Mouse (Mus musculus): ENCODE measurements around the gene Plpp3. TPM values are rescaled to one million over a fixed set of nuclear protein-coding genes. Genes with fewer than 3 reads are reported as not detected.

Plpp3 gene
- 57.2 and 59.4 TPM in 2 replicates for polyA plus RNA-seq (2016; fragmentation: Nextera tagmentation; extraction: Ambion mirVana)

DNA sequence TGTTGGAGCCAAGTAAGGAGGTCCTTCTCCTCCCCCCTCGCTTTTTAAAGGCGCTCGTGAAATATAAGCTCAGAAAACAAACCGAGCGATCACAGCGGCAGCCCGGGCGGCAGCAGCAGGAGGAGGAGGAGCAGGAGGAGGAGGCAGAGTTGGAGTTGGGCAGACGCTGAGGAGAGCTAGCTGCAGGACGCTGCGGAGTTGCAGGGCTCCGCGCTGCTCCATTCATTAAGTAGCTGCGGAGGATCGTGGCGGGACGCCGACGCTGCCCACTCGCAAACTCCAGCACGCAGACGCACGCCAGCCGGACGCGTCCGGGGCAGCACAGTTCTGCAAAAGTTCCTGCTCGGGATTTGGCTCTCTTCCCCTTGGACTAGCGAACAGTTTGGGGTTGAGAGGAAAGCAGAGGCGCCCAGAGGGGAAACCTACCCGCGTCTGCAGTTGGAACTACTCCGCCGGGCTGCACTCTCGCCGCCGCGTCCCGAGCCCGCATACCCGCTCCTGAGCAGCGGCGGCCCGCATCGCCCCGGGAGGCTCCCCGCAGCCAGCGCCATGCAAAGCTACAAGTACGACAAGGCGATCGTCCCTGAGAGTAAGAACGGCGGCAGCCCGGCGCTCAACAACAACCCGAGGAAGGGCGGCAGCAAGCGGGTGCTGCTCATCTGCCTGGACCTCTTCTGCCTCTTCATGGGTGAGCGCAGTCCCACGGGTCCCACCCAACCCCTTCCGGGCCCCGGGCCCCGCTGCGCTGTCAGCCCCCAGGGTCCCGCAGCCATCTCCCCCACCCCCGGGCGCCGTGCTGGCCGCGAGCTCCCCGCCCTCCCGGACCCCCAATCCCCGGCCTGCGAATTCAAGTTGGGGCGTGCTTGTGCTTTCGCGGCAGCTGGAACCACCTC is at the start of gene Plpp3:
Plpp3 (plus strand) TSS at position 72 of the 893 bp plus-strand sequence.
- no peaks in the 10 kb centered on the region for H3K9me3 ChIP-seq
- peak within 1 kb of the TSS; percentile 87 for H3K4me3 ChIP-seq
- H3K4me1 ChIP-seq = peaks cover 46% of the 10 kb centered on the region
- peaks cover 20% of the 10 kb centered on the region for H3K36me3 ChIP-seq (replicated peaks)
- H3K27ac ChIP-seq = peak within 1 kb of the TSS; percentile 98
- DNase-seq (ENCODE audit: extremely low spot score, low spot score) = peak; percentile 85
- WGBS = under 1% methylated on average over 74 of the region's 77 CpGs
- peaks cover 8% of the 10 kb centered on the region; the same call in 1 of the 2 replicates for H3K27me3 ChIP-seq (ENCODE audit: poor library complexity, severe bottlenecking)

DNA sequence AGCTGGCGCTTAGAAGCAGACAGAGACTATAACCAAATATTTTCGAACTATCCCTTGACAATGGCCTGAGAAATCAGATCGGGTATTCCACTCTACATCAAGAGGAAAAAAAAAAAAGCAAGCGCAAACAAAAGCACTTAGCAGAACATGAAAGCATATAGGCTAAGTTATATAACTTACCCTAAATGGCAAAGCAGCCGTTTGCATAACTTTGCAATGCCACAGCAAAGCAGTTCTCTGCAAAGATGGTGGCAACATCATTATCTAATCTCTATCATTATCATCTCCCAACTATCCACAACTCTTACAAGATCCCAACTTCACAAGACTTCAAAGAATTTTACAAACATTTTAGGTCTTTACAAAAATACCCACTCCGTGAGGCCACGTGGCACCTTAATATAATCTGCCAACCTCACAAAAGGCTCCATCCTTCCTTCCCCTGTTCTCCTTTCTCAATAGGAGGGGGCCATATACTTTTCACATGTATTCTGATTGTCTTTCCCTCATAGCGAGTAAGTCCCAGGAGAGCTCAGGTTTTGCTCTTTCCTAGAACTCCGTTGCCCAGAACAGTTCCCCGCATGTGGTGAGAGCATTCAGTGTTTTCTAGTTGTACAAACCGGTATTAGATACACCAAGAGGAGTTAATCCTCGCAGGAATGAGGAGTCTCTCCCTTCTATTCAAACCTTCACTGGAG is 49.1 kb upstream of the Plpp3 start:
- 53% methylated on average over 12 of the region's 12 CpGs for WGBS
- Histone ChIP-seq H3K9me3 (no peaks in the 10 kb centered on the region), H3K27me3 (ENCODE audit: poor library complexity, severe bottlenecking) (peaks cover 34% of the 10 kb centered on the region), H3K4me3 (no peak overlapping the region), H3K27ac (no peak overlapping the region), H3K4me1 (peaks cover 28% of the 10 kb centered on the region), H3K36me3 (replicated peaks) (no peaks in the 10 kb centered on the region)
- no peak for DNase-seq (ENCODE audit: extremely low spot score, low spot score)

DNA sequence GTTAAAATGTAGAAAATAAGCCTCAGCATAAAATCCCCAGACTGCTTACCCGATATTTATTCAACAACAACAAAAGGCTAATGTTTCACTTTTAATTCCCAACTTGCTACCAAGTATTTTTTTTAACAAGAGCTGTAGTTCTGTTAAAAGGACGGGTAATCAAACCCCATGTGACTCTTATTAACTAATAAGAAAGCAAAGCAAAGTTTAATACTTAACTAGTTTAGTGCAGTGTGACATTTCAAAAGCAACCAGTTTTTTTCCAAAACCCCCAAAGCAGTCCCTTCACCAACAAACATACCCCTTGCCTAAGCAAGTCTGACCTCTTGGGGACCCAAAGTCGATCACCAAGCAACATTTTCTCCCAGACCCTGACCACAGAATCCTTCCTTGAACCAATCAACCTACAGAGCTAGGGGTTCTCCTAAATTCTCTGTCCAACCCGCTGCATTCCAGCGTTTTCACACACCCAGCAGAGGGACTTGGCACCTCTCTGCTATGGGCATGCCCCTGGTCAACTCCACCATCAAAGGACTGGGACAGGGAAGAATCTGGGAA is 48.4 kb upstream of the Plpp3 start:
- 13% methylated on average over 5 of the region's 5 CpGs for WGBS
- Histone ChIP-seq H3K4me3 (peak overlapping the region; percentile 80), H3K27ac (no peak overlapping the region), H3K4me1 (peaks cover 28% of the 10 kb centered on the region), H3K27me3 (ENCODE audit: poor library complexity, severe bottlenecking) (peaks cover 34% of the 10 kb centered on the region), H3K36me3 (replicated peaks) (no peaks in the 10 kb centered on the region), H3K9me3 (no peaks in the 10 kb centered on the region)
- no peak for DNase-seq (ENCODE audit: extremely low spot score, low spot score)

DNA sequence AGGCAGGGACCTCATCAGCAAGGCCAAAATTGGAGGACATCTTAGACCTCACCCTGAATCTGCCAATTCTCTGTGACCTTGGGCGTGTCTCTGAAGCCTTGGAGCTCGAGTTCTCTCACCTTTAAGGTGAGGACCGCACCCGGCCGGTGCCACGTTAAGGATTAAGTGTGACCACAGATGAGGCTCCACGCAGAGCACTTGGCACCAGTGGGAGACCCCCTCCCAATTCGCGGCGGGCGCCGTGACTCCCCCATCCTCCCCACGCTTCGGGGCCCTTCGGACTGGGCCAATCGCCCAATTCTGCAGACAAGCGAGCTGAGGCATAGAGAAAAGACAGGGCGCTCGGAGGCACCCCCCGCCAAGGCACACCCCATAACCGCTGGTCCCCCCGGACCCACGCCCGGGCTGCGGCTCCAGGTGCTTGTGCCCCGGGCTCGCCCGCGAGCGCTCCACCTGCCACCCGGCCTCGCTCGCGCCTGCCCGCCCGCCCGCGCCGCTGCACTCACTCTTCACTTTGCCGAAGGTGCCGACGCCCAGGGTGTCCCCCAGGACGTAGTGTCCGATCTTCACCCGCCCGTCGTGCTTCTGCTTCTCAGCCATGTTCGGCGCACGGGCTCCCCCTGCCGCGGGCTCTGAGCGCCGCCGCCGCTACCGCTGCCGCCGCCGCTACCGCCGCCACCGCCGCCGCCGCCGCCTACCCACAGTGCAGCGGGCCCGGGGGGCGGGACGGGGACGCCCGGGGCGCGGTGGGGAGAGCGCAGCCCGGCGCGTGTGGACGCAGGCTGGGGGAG is 47.8 kb upstream of the Plpp3 start, which contains the start of gene Prkaa2:
Prkaa2 (minus strand) TSS at position 692 of the 791 bp plus-strand sequence.
- under 1% methylated on average over 80 of the region's 80 CpGs for WGBS
- Histone ChIP-seq H3K36me3 (replicated peaks) (no peaks in the 10 kb centered on the region), H3K27me3 (ENCODE audit: poor library complexity, severe bottlenecking) (peaks cover 34% of the 10 kb centered on the region), H3K4me1 (peaks cover 28% of the 10 kb centered on the region), H3K9me3 (no peaks in the 10 kb centered on the region), H3K27ac (peak within 1 kb of the TSS; percentile 88), H3K4me3 (peak within 1 kb of the TSS; percentile 80)
- DNase-seq (ENCODE audit: extremely low spot score, low spot score) = peak; percentile 59

DNA sequence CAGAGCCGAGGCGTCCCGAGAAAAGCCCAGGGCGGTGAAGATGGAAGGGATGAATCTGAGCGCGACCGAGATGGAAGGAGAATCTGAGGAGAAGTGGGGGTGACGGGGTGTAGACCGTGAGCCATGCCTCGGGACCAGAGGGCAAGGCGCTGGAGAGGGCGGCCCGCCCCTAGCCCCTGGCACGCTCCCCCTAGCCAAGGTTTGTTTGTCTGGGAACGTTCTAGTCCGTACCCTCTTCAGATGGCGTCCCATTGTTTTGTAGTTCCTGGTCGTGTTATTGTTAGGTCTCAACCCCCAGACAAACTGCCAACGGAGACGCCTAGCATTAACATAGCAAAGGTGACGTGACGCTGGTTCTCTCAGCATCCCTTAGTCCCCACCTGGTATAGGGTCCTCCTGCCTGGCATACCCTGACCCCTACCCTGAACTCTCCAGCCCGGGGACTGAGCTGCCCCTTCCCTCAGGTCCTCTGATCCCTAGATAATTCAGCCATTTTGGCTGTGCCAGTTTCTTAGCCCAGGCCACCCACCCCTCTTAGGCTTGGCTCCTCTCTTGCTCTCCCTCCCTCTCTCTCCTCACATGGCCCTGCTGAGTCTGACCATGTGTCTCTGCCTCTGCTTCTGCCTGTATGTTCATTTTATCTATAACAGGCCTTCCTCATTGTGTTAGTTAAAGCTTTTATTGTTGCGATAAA is 47.0 kb upstream of the Plpp3 start:
- Histone ChIP-seq H3K4me1 (peaks cover 28% of the 10 kb centered on the region), H3K4me3 (peak overlapping the region; percentile 80), H3K27me3 (ENCODE audit: poor library complexity, severe bottlenecking) (peaks cover 34% of the 10 kb centered on the region), H3K9me3 (no peaks in the 10 kb centered on the region), H3K36me3 (replicated peaks) (no peaks in the 10 kb centered on the region), H3K27ac (peak overlapping the region; percentile 88)
- DNase-seq (ENCODE audit: extremely low spot score, low spot score) = no peak
- 2% methylated on average over 24 of the region's 24 CpGs for WGBS

- WGBS = 55% methylated on average over 4 of the region's 4 CpGs
- Histone ChIP-seq H3K9me3 (no peaks in the 10 kb centered on the region), H3K27ac (no peak overlapping the region), H3K4me3 (peak overlapping the region; percentile 80; the same call in 1 of the 2 replicates), H3K36me3 (replicated peaks) (no peaks in the 10 kb centered on the region), H3K27me3 (ENCODE audit: poor library complexity, severe bottlenecking) (peaks cover 34% of the 10 kb centered on the region), H3K4me1 (peaks cover 28% of the 10 kb centered on the region)
- no peak for DNase-seq (ENCODE audit: extremely low spot score, low spot score)
Measured at GRCm38 (mm10) chr4:105110684-105111035, 46.5 kb upstream of the Plpp3 start.

- Histone ChIP-seq H3K36me3 (replicated peaks) (no peaks in the 10 kb centered on the region), H3K4me3 (no peak overlapping the region), H3K9me3 (no peaks in the 10 kb centered on the region), H3K4me1 (peaks cover 28% of the 10 kb centered on the region), H3K27ac (no peak overlapping the region), H3K27me3 (ENCODE audit: poor library complexity, severe bottlenecking) (peaks cover 34% of the 10 kb centered on the region)
- DNase-seq (ENCODE audit: extremely low spot score, low spot score) = no peak
- 92% methylated on average over 11 of the region's 11 CpGs for WGBS
Measured at GRCm38 (mm10) chr4:105111770-105112169, 45.4 kb upstream of the Plpp3 start.

- WGBS = 87% methylated on average over 5 of the region's 5 CpGs
- H3K4me3 ChIP-seq = no peak overlapping the region
- no peak overlapping the region for H3K27ac ChIP-seq
- H3K4me1 ChIP-seq = peaks cover 32% of the 10 kb centered on the region
- peaks cover 25% of the 10 kb centered on the region for H3K27me3 ChIP-seq (ENCODE audit: poor library complexity, severe bottlenecking)
- no peaks in the 10 kb centered on the region for H3K36me3 ChIP-seq (replicated peaks)
- no peak for DNase-seq (ENCODE audit: extremely low spot score, low spot score)
- no peaks in the 10 kb centered on the region for H3K9me3 ChIP-seq
Measured at GRCm38 (mm10) chr4:105113042-105113441, 44.1 kb upstream of the Plpp3 start.

DNA sequence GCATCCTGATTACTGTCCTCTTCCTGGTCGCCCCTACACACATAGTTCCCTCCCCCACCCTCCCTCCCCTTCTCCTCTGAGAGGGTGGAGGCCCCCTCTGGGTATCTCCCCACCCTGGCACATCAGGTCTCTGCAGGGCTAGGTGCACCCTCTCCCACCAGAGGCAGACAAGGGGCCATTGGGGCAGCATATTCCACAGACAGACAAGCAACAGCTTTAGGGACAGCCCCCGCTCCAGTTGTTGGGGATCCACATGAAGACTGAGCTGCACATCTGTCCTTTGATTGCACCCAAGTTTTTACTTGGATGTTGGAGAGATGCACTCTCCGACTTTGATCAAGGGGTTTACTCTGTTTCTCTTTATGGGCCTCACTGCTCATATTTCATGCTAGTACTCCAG is 43.7 kb upstream of the Plpp3 start:
- H3K4me3 ChIP-seq = no peak overlapping the region
- H3K4me1 ChIP-seq = peaks cover 27% of the 10 kb centered on the region
- H3K36me3 ChIP-seq (replicated peaks) = no peaks in the 10 kb centered on the region
- no peak for DNase-seq (ENCODE audit: extremely low spot score, low spot score)
- H3K9me3 ChIP-seq = no peaks in the 10 kb centered on the region
- no peak overlapping the region for H3K27ac ChIP-seq
- peaks cover 20% of the 10 kb centered on the region for H3K27me3 ChIP-seq (ENCODE audit: poor library complexity, severe bottlenecking)
- WGBS = 76% methylated on average over 3 of the region's 3 CpGs

DNA sequence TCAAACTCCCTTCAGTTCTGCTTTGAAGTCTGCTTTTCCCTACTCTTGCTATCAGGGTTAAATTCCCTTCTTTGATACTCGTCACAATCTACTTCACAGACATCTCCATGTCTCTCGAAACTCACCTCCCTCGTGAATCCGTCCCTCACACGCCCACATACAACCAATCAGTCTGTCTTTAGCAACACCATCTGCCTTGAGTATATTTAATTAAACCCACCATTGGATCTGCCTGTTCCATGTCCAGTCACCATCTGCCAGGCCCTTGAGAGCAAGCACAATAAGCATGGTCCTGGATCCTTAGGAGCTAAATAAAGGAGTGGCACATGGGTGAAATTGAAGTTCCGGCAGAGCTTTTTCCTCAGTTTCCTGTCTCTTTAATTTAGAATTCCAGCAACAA is 36.1 kb upstream of the Plpp3 start:
- Histone ChIP-seq H3K9me3 (no peaks in the 10 kb centered on the region), H3K36me3 (replicated peaks) (no peaks in the 10 kb centered on the region), H3K4me3 (no peak overlapping the region), H3K4me1 (0 out of 2 replicates have a peak, but pooled peaks cover 4% of the 10 kb centered on the region), H3K27ac (no peak overlapping the region), H3K27me3 (ENCODE audit: poor library complexity, severe bottlenecking) (no peaks in the 10 kb centered on the region)
- no peak for DNase-seq (ENCODE audit: extremely low spot score, low spot score)
- WGBS = 87% methylated on average over 6 of the region's 6 CpGs

DNA sequence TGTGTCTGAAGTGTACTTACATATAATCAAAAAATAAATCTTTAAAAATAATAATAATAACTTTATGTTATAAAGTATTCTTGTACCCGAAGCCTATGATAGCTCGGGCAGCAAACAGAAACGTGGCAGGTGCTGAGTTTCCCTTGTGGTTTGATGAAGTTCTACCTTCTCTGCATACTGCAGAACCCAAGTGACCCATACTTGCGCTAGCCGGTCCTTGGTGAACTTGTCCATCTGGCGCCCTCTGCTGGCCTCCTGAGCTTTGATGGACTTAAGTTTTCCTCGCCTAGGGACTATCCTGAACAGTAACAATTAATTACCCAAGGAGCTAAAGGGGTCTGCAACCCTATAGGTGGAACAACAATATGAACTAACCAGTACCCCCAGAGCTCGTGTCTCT is 34.7 kb upstream of the Plpp3 start:
- Histone ChIP-seq H3K9me3 (no peaks in the 10 kb centered on the region), H3K27me3 (ENCODE audit: poor library complexity, severe bottlenecking) (no peaks in the 10 kb centered on the region), H3K36me3 (replicated peaks) (no peaks in the 10 kb centered on the region), H3K27ac (no peak overlapping the region), H3K4me3 (no peak overlapping the region), H3K4me1 (0 out of 2 replicates have a peak, but pooled peaks cover 4% of the 10 kb centered on the region)
- WGBS = 53% methylated on average over 8 of the region's 8 CpGs
- peak; percentile 47 for DNase-seq (ENCODE audit: extremely low spot score, low spot score)

- H3K4me1 ChIP-seq = no peaks in the 10 kb centered on the region
- H3K27me3 ChIP-seq (ENCODE audit: poor library complexity, severe bottlenecking) = no peaks in the 10 kb centered on the region
- DNase-seq (ENCODE audit: extremely low spot score, low spot score) = no peak
- H3K27ac ChIP-seq = no peak overlapping the region
- H3K36me3 ChIP-seq (replicated peaks) = no peaks in the 10 kb centered on the region
- no peak overlapping the region for H3K4me3 ChIP-seq
- no peaks in the 10 kb centered on the region for H3K9me3 ChIP-seq
- 83% methylated on average over 7 of the region's 7 CpGs for WGBS
Measured at GRCm38 (mm10) chr4:105129212-105129611, 27.9 kb upstream of the Plpp3 start.

All from forebrain, embryonic 10.5 days (tissue).